Mouse (Mus musculus) adipocyte (in vitro differentiated cells): ENCODE measurements at regions not wholly inside any gene's neighbourhood (a gene's known extent, or its start where the extent isn't known, plus 50 kb on each side); places are given as distances from the start of the nearest gene placed in this dataset.
A peak's percentile ranks its signal among the peaks of the same experiment; 100 is the strongest.
"Not testable (repeated sequence)": the region's sequence is repeated elsewhere in the genome, so short reads cannot be mapped to it uniquely, and the experiment has no call there.

ENCODE experiments used
- DNase-seq: peaks from one replicate; pipeline ENCODE4 v3.0.0-alpha.2; 2016; ENCODE audit warnings: low spot score

DNA sequence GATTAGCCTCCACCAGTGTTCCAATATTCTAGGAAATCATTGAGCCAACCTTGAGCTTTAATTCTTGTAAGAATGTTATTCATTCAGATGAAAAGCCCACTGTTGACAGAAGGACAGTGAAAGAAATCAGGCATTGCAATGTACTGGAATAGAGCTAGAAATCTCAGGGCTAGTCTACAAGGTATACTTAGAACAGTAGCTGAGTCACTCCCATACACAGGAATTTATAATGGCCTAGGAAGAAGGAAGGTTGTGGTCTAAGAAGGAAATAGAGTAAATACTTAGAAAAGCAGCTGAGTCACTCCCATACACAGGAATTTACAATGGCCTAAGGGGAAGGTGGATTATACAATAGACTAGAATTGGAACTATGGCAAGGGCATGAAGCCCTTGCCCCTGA, 174.6 kb downstream of the Fam181b start:
- not testable (repeated sequence) for DNase-seq

DNA sequence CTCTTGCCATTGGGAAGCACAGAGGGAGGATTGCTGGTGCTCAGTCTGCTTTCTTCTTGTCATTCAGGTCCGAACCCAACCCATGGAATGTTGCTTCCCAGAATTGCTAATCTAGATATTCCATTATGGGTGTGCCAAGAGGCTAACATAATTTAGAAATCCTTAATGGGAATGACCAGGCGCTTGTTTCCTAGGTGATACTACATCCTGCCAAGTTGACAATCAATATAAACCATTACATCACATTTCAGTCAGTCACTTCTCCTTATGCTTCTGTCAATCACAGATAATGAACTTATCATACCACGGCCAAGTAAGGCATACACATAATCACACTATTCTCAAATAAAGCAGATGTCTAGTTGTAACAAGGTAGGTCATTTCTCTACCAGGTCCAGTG, 206.1 kb downstream of the Fam181b start:
- DNase-seq: no peak

DNA sequence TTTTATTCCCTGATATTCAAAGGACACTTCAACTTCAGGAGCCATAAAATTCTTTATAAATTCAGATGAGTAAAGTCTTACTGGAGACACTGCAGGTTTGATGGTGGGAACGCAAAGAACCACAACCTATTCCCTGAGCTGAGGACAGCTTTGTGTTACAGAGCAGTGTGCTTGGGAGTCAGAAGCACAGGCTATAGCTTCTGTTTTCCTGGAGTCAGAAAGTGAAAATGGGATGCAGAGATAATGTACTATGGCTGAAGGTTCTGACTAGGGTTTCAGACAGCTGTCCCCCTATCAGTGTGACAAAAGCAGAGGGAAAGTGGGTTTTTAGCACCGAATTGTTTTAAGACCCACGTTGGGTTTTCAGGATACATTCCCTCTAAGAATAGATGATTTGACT, 211.8 kb downstream of the Fam181b start:
- no peak for DNase-seq

DNA sequence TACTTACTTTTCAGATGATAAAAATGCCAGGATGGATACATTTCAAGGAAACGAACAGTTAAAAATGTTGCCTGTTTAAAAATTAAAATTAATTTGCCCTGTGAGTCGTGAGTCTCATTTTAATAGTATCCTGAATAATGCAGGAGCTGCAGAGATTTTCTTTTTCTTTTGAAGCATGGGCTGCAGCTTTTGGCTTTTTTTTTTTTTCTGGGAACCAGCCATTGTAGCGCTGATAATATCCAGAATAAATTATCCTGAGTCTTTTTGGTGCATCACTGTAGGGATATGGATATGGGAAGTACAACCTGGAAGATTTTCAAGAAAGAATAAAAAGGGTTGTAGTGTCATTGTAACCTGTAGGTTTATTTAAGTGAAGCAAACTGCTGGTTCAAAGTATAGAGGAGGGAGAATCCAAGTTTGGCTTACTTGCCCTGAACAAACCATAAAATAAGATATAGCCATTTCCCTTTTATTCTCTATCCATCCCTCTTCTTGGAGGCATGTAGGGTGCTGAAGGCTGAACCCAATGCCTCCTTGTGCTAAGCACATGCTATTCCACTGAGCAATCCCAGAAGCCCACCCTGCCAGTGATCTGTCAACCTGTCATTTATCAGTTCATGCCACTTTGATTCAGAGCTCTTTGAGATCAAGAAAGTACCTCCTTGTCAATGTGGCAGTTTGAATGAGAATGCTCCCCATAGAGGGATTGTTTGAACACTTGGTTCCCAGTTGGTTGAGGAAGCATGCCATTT, 212.5 kb downstream of the Fam181b start:
- no peak for DNase-seq

DNA sequence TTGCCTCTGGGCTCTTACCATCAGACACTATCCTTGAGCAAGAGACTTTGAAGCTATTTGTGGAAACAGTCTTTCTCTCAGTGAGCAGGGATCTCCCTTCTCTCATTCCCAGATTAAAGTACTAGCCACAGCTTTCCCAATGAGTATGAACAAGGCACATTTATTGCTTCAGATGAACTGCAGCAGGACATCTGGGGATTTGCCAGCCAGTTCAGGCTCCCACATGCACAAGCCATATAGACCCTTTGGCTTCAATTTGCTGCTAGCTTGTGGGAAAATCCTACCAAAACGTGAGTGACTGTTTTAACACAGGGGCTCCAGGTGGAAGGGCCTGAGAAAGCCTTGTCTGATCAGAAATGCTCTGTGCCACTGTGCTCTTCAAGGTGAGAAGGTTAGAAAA, 233.1 kb downstream of the Fam181b start:
- no peak for DNase-seq

DNA sequence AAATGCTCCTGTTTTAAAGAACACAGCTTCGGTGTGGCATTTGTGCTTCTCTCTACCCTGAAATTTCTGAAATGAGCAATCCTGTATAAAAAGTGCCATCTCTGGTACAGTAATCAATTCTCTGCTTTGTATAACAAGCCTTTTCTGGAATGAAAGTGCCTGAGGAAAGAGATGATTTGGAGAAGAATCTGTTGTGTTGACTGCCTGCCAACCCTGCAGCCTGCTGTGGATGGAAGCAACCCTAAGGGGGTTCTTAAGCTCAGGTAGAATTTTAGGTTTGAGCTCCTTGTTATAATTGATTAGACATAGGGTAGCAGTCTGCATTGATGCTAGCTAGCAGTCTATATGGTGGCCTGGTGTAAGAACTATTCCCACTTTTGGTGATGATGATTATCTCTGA, 251.7 kb downstream of the Fam181b start:
- no peak for DNase-seq

DNA sequence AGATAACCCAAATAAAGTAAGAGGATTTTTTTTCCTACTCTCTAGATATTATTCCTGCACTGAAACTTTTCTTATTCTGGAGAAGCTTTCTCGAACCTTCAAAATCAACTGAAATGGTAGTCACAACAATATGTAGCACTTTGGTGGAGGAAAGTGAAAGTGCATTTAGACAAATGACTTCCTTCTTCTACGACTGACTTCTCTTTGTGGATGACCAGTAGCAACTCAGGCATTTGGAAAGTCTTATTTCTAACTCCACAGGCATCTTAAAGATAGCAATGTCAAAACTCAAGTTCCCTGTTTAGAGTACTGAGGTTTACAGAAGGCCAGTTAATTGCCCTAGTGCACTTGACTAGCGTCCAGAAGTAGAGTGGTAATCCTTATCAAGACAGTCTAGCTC, 252.5 kb downstream of the Fam181b start:
- DNase-seq: no peak

DNA sequence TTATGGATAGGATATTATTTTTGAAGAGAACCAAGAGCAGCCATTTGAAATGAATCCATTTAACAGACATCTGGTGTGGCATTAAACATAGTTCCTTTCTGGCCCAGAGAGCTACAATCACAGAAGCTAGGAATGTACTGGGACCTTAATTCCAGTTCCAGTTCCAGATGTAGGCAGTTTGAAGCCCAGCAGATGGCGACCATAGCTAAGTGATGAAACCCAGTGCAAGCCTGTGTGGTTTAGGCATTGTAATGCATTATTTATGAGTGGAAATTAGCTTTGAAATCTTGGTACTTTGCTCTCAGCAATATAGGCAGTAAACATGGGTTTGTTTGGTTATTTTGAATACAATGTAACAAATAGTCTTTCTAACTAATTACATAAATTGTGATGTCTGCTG, 256.8 kb downstream of the Fam181b start:
- DNase-seq: peak; percentile 69
